8 mouse cellular contexts compared by ENCODE assay signal in genomic region chr7:4148341-4149208, GRCm38 (mm10). TPM values are rescaled to one million over a fixed set of nuclear protein-coding genes. Genes with fewer than 3 reads are reported as not detected.
DNase-seq lines count a peak whose midpoint lies in the region; ATAC-seq lines count a peak whose summit lies in the region.

No protein-coding gene starts in this region.

- peaks cover 33% of the 10 kb centered on the region for H3K36me3 ChIP-seq in heart, embryonic 11.5 days (ENCODE audit: control insufficient read depth, insufficient read depth, low read length)
- peaks cover 21% of the 10 kb centered on the region for H3K36me3 ChIP-seq in hindbrain, embryonic 11.5 days (ENCODE audit: control insufficient read depth, insufficient read depth, low read length)
- H3K36me3 ChIP-seq in megakaryocyte, embryonic 14.5 days (replicated peaks; ENCODE audit: low read length): peaks cover 77% of the 10 kb centered on the region

- no peaks in the 10 kb centered on the region for H3K9me3 ChIP-seq in heart, embryonic 11.5 days (replicated peaks; ENCODE audit: control insufficient read depth, low read length)
- H3K9me3 ChIP-seq in hindbrain, embryonic 11.5 days (ENCODE audit: control insufficient read depth, low read length): no peaks in the 10 kb centered on the region
- H3K9me3 ChIP-seq in megakaryocyte, embryonic 14.5 days: no peaks in the 10 kb centered on the region

- peak overlapping the region; percentile 59 for H3K4me3 ChIP-seq in heart, embryonic 11.5 days (ENCODE audit: low read depth, low read length)
- peak overlapping the region; percentile 73 for H3K4me3 ChIP-seq in hindbrain, embryonic 11.5 days (ENCODE audit: low read depth, low read length)
- peak overlapping the region; percentile 97 for H3K4me3 ChIP-seq in megakaryocyte, embryonic 14.5 days (replicated peaks)

- H3K27me3 ChIP-seq in heart, embryonic 11.5 days (ENCODE audit: control insufficient read depth, insufficient read depth, low read length): peaks cover 11% of the 10 kb centered on the region; the same call in 1 of the 2 replicates
- H3K27me3 ChIP-seq in hindbrain, embryonic 11.5 days (ENCODE audit: control insufficient read depth, insufficient read depth, low read length): peaks cover 13% of the 10 kb centered on the region
- peaks cover 6% of the 10 kb centered on the region for H3K27me3 ChIP-seq in megakaryocyte, embryonic 14.5 days (replicated peaks)

- WGBS in heart, embryonic 11.5 days (ENCODE audit: insufficient replicate concordance): 29% methylated on average over 18 of the region's 18 CpGs
- 30% methylated on average over 18 of the region's 18 CpGs for WGBS in hindbrain, embryonic 11.5 days

- peaks cover 14% of the 10 kb centered on the region; the same call in 1 of the 2 replicates for H3K4me1 ChIP-seq in heart, embryonic 11.5 days (ENCODE audit: control insufficient read depth, insufficient read depth, low read length)
- peaks cover 5% of the 10 kb centered on the region; the same call in 1 of the 2 replicates for H3K4me1 ChIP-seq in hindbrain, embryonic 11.5 days (replicated peaks; ENCODE audit: control insufficient read depth, insufficient read depth, low read length)
- H3K4me1 ChIP-seq in megakaryocyte, embryonic 14.5 days: peaks cover 88% of the 10 kb centered on the region

- peak; percentile 11; the same call in 1 of the 2 replicates for ATAC-seq in heart, embryonic 11.5 days (replicated peaks; ENCODE audit: insufficient number of reproducible peaks, low FRiP score, low TSS enrichment)
- peak; percentile 17 for ATAC-seq in hindbrain, embryonic 11.5 days (ENCODE audit: low FRiP score)

- intact Hi-C loops in heart, postnatal 36 days (cut with DNase I): loop anchor here (1.0 to 10.0 kb wide), 3 partner anchors 10 to 776 kb away; partner anchors contain the start of genes Nat14, Prpf31, Ssc5d and Tfpt

- peak overlapping the region; percentile 84 for H3K27ac ChIP-seq in heart, embryonic 11.5 days (ENCODE audit: low read depth, low read length)
- peak overlapping the region; percentile 82 for H3K27ac ChIP-seq in hindbrain, embryonic 11.5 days (ENCODE audit: low read depth, low read length)

- no peak for DNase-seq in heart, postnatal 36 days
- DNase-seq in 3134 (ENCODE audit: extremely low read depth, insufficient read length, low spot score): peak; percentile 51
- DNase-seq in brain, adult 2 months (ENCODE audit: low read depth, low spot score): peak; percentile 78
- peak; percentile 18 for DNase-seq in hindbrain, embryonic 11.5 days (ENCODE audit: low spot score)
- no peak for DNase-seq in spleen, adult 18-20 months
- no peak for DNase-seq in spleen, postnatal 14 days (ENCODE audit: low spot score in 2 of 2)

- H3K9ac ChIP-seq in heart, embryonic 11.5 days (ENCODE audit: low read depth, low read length): peak overlapping the region; percentile 71
- H3K9ac ChIP-seq in hindbrain, embryonic 11.5 days (ENCODE audit: low read depth, low read length): peak overlapping the region; percentile 75

- peak overlapping the region; percentile 80 for H3K4me2 ChIP-seq in heart, embryonic 11.5 days
- H3K4me2 ChIP-seq in hindbrain, embryonic 11.5 days (replicated peaks; ENCODE audit: low read depth, low read length): peak overlapping the region; percentile 90

RNA-seq across cellular contexts. Expression of gene Leng9, which starts 1.6 kb away (rescaled TPM):
- 1.4 TPM in 2 replicates for polyA plus RNA-seq in heart, embryonic 11.5 days (2014; fragmentation: Nextera tagmentation; extraction: Ambion mirVana)
- 1 to 10 TPM; 2.4 to 3.6 TPM for total RNA-seq in heart, postnatal 36 days (2021)
- 1.9 TPM in 2 replicates for polyA plus RNA-seq in hindbrain, embryonic 11.5 days (2014; fragmentation: Nextera tagmentation; extraction: Ambion mirVana)
- 1.6 and 5.1 TPM in 2 replicates for polyA plus RNA-seq in megakaryocyte, embryonic 14.5 days (2012; ENCODE audit: insufficient read depth, low replicate concordance)

RNA-seq across cellular contexts. Expression of gene Leng8, which starts 11.7 kb away (rescaled TPM):
- 42.1 and 42.6 TPM in 2 replicates for polyA plus RNA-seq in heart, embryonic 11.5 days (2014; fragmentation: Nextera tagmentation; extraction: Ambion mirVana)
- total RNA-seq in heart, postnatal 36 days (2021): 10 to 100 TPM; 30.4 to 45.7 TPM
- polyA plus RNA-seq in hindbrain, embryonic 11.5 days (2014; fragmentation: Nextera tagmentation; extraction: Ambion mirVana): 45.3 and 54.4 TPM in 2 replicates
- polyA plus RNA-seq in megakaryocyte, embryonic 14.5 days (2012; ENCODE audit: insufficient read depth, low replicate concordance): 56.6 and 193 TPM in 2 replicates

RNA-seq across cellular contexts. Expression of gene Cdc42ep5, which starts 16.1 kb away (rescaled TPM):
- 27.9 and 32.1 TPM in 2 replicates for polyA plus RNA-seq in heart, embryonic 11.5 days (2014; fragmentation: Nextera tagmentation; extraction: Ambion mirVana)
- total RNA-seq in heart, postnatal 36 days (2021): 1 to 10 TPM; 4.6 to 6.2 TPM
- polyA plus RNA-seq in hindbrain, embryonic 11.5 days (2014; fragmentation: Nextera tagmentation; extraction: Ambion mirVana): 19.9 and 20.7 TPM in 2 replicates
- 634 and 2,176 TPM in 2 replicates for polyA plus RNA-seq in megakaryocyte, embryonic 14.5 days (2012; ENCODE audit: insufficient read depth, low replicate concordance)

RNA-seq across cellular contexts. Expression of gene Ttyh1, which starts 29.4 kb away (rescaled TPM):
- 0.70 and 0.87 TPM in 2 replicates for polyA plus RNA-seq in heart, embryonic 11.5 days (2014; fragmentation: Nextera tagmentation; extraction: Ambion mirVana)
- total RNA-seq in heart, postnatal 36 days (2021): 1 to 10 TPM in 1 of 2 experiments, under 1 TPM in 1; 0.89 to 2.6 TPM
- polyA plus RNA-seq in hindbrain, embryonic 11.5 days (2014; fragmentation: Nextera tagmentation; extraction: Ambion mirVana): 61.0 and 66.6 TPM in 2 replicates
- not detected in 2 replicates for polyA plus RNA-seq in megakaryocyte, embryonic 14.5 days (2012; ENCODE audit: insufficient read depth, low replicate concordance)

Comparison
In these comparisons a context has a peak if more than half of its experiments do, and no peak if none do; other contexts are left out.
1. DNase-seq: peak in 3134 (single experiment), brain, adult 2 months (single experiment) and hindbrain, embryonic 11.5 days (single experiment); none in heart, postnatal 36 days (0 of 2), spleen, adult 18-20 months (0 of 2) and spleen, postnatal 14 days (0 of 2).
2. RNA of gene Cdc42ep5, which starts 16.1 kb away (polyA plus RNA-seq): 634 to 2,176 TPM in megakaryocyte, embryonic 14.5 days; 27.9 to 32.1 TPM in heart, embryonic 11.5 days and 19.9 to 20.7 TPM in hindbrain, embryonic 11.5 days; every median in the first group is over 10 times any median in the second.
3. Peak in every context shown above with its lines, with median percentiles within 50 percentile points of each other: H3K4me3 ChIP-seq.